Mouse (Mus musculus): ENCODE results near the gene Cyp4f40.

GRCm38 (mm10) chr17:32617252-32617651, 41.4 kb upstream of the Cyp4f40 start:
- TF ChIP-seq CTCF (IDR thresholded peaks at IDR 0.05; ENCODE audit: low read depth, low read length) (no peak), POLR2AphosphoS5 (IDR thresholded peaks at IDR 0.05; ENCODE audit: insufficient replicate concordance, low read depth, low read length) (no peak), GATA1 (IDR thresholded peaks at IDR 0.05; ENCODE audit: borderline replicate concordance, low read length) (no peak), GATA2 (IDR thresholded peaks at IDR 0.05; ENCODE audit: borderline replicate concordance, low read depth, low read length) (no peak)

Measured in G1E (cell line).